Mouse (Mus musculus): ENCODE results near the gene Hoxa3. TPM values are rescaled to one million over a fixed set of nuclear protein-coding genes. Genes with fewer than 3 reads are reported as not detected.

Gene Hoxa3
- polyA plus RNA-seq, 1 experiment from 2014 or later: 1.2 TPM

DNA sequence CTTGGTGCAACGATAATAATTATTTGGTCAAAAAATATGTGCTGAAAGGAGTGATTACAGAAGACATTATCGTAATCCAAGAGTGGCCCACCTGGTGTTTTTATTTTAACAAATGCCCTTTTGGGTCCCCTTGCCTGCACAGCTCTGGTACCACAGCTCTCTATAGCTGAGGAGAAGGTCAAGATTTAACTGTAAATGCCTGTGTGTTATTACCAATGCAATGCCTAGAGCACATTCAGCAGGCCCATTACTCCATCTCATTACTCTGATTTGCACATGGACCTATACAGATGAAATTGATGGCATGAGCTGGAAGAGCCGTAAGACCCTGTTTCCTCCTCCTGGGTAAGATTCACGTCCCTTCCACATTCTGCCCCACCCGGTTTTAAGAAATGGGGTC, 74.0 kb downstream of the Hoxa3 start:
- Histone ChIP-seq H3K27me3 (no peaks in the 10 kb centered on the region), H3K9me3 (no peaks in the 10 kb centered on the region), H3K9ac (no peak overlapping the region), H3K4me1 (no peaks in the 10 kb centered on the region), H3K4me2 (replicated peaks) (no peak overlapping the region), H3K27ac (no peak overlapping the region), H3K4me3 (no peak overlapping the region), H3K36me3 (no peaks in the 10 kb centered on the region)
- ATAC-seq (ENCODE audit: insufficient number of reproducible peaks, insufficient read depth, low FRiP score, low TSS enrichment): no peak
- WGBS: 80% methylated on average over 5 of the region's 5 CpGs

DNA sequence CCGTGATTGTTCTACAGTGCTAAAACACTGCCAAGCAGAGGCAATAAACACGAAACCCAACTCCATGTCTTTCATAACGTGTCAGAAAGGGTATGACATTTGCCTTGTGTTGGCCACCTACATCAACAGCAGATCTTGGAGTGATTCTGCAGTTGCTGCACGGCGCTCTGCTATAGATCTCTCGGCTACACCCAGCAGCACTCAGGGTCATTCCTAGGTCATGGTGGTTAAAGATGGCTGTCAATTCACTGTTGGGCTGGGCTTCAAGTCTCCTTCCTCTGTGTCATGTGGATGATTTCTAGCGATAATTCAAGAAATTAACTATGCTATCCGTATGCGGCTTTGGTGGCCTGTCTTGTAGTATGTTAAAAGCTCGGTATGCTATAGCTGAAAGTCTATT, 74.6 kb downstream of the Hoxa3 start:
- no peak overlapping the region for H3K27ac ChIP-seq
- H3K4me3 ChIP-seq: no peak overlapping the region
- no peak for ATAC-seq (ENCODE audit: insufficient number of reproducible peaks, insufficient read depth, low FRiP score, low TSS enrichment)
- no peaks in the 10 kb centered on the region for H3K9me3 ChIP-seq
- no peak overlapping the region for H3K9ac ChIP-seq
- no peaks in the 10 kb centered on the region for H3K27me3 ChIP-seq
- H3K4me2 ChIP-seq (replicated peaks): no peak overlapping the region
- no peaks in the 10 kb centered on the region for H3K4me1 ChIP-seq
- 63% methylated on average over 10 of the region's 10 CpGs for WGBS
- H3K36me3 ChIP-seq: no peaks in the 10 kb centered on the region

DNA sequence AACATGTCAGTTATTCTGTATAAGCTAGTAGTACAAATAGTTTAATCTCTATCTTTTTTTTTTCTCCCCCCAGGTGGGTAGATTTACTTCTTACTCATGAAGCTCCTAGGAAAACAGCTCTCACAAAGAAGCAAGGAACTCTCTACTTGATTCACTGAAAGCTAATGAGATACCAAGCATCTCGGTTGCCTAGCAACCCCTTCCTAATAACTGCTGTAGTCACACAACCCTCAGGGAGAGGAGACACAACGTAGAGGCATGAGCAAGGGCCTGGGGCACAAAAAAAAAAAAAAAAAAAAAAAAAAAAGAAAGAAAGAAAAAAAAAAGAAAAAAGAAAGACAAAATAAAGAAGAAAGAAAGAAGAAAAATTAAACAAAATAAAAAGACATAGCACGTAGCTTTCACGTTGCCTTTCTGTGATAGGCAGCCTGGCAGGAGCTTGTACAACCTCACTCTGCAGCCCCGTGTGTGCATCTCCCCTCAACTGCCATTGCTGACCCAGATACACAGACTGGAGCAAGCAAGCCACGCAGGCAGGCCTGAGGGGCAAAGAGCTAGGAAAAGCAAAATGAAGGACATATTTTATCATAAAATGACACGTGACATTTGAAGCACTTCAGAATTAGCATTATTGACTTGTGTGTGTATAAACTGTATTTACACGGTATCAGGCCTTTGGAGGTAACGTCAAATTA, 75.1 kb downstream of the Hoxa3 start:
- ATAC-seq (ENCODE audit: insufficient number of reproducible peaks, insufficient read depth, low FRiP score, low TSS enrichment): no peak
- H3K36me3 ChIP-seq: no peaks in the 10 kb centered on the region
- H3K4me2 ChIP-seq (replicated peaks): no peak overlapping the region
- no peak overlapping the region for H3K4me3 ChIP-seq
- H3K9ac ChIP-seq: no peak overlapping the region
- 62% methylated on average over 9 of the region's 9 CpGs for WGBS
- no peaks in the 10 kb centered on the region for H3K27me3 ChIP-seq
- H3K4me1 ChIP-seq: no peaks in the 10 kb centered on the region
- H3K9me3 ChIP-seq: no peaks in the 10 kb centered on the region
- no peak overlapping the region for H3K27ac ChIP-seq

DNA sequence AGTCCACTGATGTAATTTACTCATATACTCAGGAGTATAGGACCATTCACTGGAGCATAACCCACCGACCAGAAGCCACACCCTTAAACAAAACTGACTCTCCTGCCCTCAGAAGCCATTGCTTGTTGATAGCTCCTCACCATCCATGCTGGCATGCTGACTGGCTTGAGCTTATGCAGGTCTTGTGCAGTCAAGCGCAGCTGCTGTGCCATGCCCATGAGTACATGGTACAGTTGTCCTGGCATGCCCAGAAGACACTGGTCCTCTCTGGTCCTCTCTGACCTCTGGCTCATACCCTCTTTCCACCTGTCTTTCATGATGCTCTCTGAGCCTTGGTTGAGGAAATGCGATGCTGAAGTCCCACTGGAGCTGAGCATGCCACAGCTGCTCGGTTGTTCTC, 89.5 kb downstream of the Hoxa3 start:
- no peaks in the 10 kb centered on the region for H3K27me3 ChIP-seq
- no peak overlapping the region for H3K4me2 ChIP-seq (replicated peaks)
- WGBS: 79% methylated on average over 4 of the region's 4 CpGs
- H3K9ac ChIP-seq: no peak overlapping the region
- no peak overlapping the region for H3K4me3 ChIP-seq
- no peaks in the 10 kb centered on the region for H3K4me1 ChIP-seq
- H3K27ac ChIP-seq: no peak overlapping the region
- ATAC-seq (ENCODE audit: insufficient number of reproducible peaks, insufficient read depth, low FRiP score, low TSS enrichment): no peak
- no peaks in the 10 kb centered on the region for H3K36me3 ChIP-seq
- no peaks in the 10 kb centered on the region for H3K9me3 ChIP-seq

DNA sequence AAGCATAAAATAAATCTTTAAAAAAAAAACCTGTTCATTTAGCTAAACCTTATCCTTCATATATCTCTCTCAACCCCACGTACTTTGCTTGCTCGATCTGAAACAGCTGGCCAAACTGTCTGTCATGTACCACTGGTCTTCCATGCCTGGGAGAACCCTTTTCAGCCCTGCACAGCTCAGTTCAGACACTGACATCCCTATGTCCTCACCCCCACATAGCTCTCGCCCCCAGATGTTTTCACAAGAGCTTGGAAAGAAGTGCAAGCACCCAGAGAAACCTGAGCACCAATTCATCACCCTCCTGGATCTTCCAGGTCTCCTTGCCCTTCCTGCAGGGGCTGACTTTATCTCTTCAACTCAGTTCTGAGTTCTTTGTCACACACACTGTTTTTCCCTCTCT, 92.0 kb downstream of the Hoxa3 start:
- no peak overlapping the region for H3K4me2 ChIP-seq (replicated peaks)
- ATAC-seq (ENCODE audit: insufficient number of reproducible peaks, insufficient read depth, low FRiP score, low TSS enrichment): no peak
- 50% methylated on average over 3 of the region's 3 CpGs for WGBS
- H3K4me3 ChIP-seq: no peak overlapping the region
- no peaks in the 10 kb centered on the region for H3K9me3 ChIP-seq
- no peak overlapping the region for H3K9ac ChIP-seq
- H3K4me1 ChIP-seq: peaks cover 7% of the 10 kb centered on the region; the same call in 1 of the 2 replicates
- no peaks in the 10 kb centered on the region for H3K27me3 ChIP-seq
- H3K27ac ChIP-seq: no peak overlapping the region
- no peaks in the 10 kb centered on the region for H3K36me3 ChIP-seq

MicroRNA genes within 50 kb of the gene (microRNA counts, 519-probe panel; counts per million panel counts)
- 460 counts per million, percentile 65 among the panel's probes with 10 or more counts for microRNA mmu-miR-196b

Small RNA genes within 50 kb of the gene (microRNA-seq; reads per million reads assigned to microRNA genes)
- 67.5 reads per million, percentile 46 among the genes with 10 or more reads in this experiment for gene Mir196b

Other genes starting within 250 kb of the Hoxa3 start
- gene Skap2, start 200.8 kb downstream of the Hoxa3 start, polyA plus RNA-seq (2016; fragmentation: Nextera tagmentation; extraction: Ambion mirVana): 7.9 and 9.2 TPM in 2 replicates
- 0.71 and 0.77 TPM in 2 replicates for gene Hoxa1, start 55.0 kb downstream of the Hoxa3 start, polyA plus RNA-seq (2016; fragmentation: Nextera tagmentation; extraction: Ambion mirVana)
- gene Hoxa2, start 48.5 kb downstream of the Hoxa3 start, polyA plus RNA-seq (2016; fragmentation: Nextera tagmentation; extraction: Ambion mirVana): 15.1 and 18.2 TPM in 2 replicates
- gene 5730596B20Rik, start 35.8 kb downstream of the Hoxa3 start, polyA plus RNA-seq (2016; fragmentation: Nextera tagmentation; extraction: Ambion mirVana): 0.17 and 0.35 TPM in 2 replicates
- 0.14 TPM in 1 of 2 replicates, not detected in the other for gene Hoxa4, start 21.6 kb downstream of the Hoxa3 start, polyA plus RNA-seq (2016; fragmentation: Nextera tagmentation; extraction: Ambion mirVana)
- gene Hoxa5, start 8.7 kb downstream of the Hoxa3 start, polyA plus RNA-seq (2016; fragmentation: Nextera tagmentation; extraction: Ambion mirVana): 0.33 and 0.34 TPM in 2 replicates
- gene Hoxa6, start 4.6 kb downstream of the Hoxa3 start, polyA plus RNA-seq (2016; fragmentation: Nextera tagmentation; extraction: Ambion mirVana): not detected in 2 replicates
- gene Gm28308, start within 50 bp of the Hoxa3 start, polyA plus RNA-seq (2016; fragmentation: Nextera tagmentation; extraction: Ambion mirVana): not detected in 2 replicates
- gene Hoxa7, start 8.5 kb upstream of the Hoxa3 start, polyA plus RNA-seq (2016; fragmentation: Nextera tagmentation; extraction: Ambion mirVana): 0.20 TPM in 1 of 2 replicates, not detected in the other
- gene Hoxa9, start 17.8 kb upstream of the Hoxa3 start, polyA plus RNA-seq (2016; fragmentation: Nextera tagmentation; extraction: Ambion mirVana): not detected in 2 replicates
- 0.13 TPM in 1 of 2 replicates, not detected in the other for gene Hoxa10, start 27.5 kb upstream of the Hoxa3 start, polyA plus RNA-seq (2016; fragmentation: Nextera tagmentation; extraction: Ambion mirVana)
- gene Hoxa11, start 32.5 kb upstream of the Hoxa3 start, polyA plus RNA-seq (2016; fragmentation: Nextera tagmentation; extraction: Ambion mirVana): 0.08 TPM in 1 of 2 replicates, not detected in the other
- not detected in 2 replicates for gene Hoxa13, start 47.5 kb upstream of the Hoxa3 start, polyA plus RNA-seq (2016; fragmentation: Nextera tagmentation; extraction: Ambion mirVana)
- gene Evx1, start 100.2 kb upstream of the Hoxa3 start, polyA plus RNA-seq (2016; fragmentation: Nextera tagmentation; extraction: Ambion mirVana): 0.20 and 0.47 TPM in 2 replicates